Mouse (Mus musculus): Measurements from ENCODE around the gene Shd.

GRCm38 (mm10) chr17:55948647-55949046, 21.6 kb upstream of the Shd start:
- no peak for TF ChIP-seq CTCF (IDR thresholded peaks at IDR 0.05; ENCODE audit: control insufficient read depth, insufficient read depth, insufficient read length)
- TF ChIP-seq USF1 (IDR thresholded peaks at IDR 0.05; ENCODE audit: low read depth), result no peak
- TF ChIP-seq MAX (IDR thresholded peaks at IDR 0.05), result no peak
- no peak for TF ChIP-seq FOSL1 (IDR thresholded peaks at IDR 0.05; ENCODE audit: insufficient read depth, low read length, poor library complexity, severe bottlenecking)
